Mouse (Mus musculus) E14TG2a.4 (cell line): ENCODE measurements around the gene Kynu.

Source experiments
- CTCF ChIP-seq: conservative IDR thresholded peaks from 2 replicates; pipeline ENCODE4 v1.5.1; 2014; ENCODE audit warnings: low read length
- NANOG ChIP-seq: IDR thresholded peaks from 2 replicates; pipeline ENCODE4 v1.6.1; 2014; ENCODE audit warnings: borderline replicate concordance, low read length, mixed read lengths
- POU5F1 ChIP-seq: IDR thresholded peaks from 2 replicates; pipeline ENCODE4 v1.6.1; 2014; ENCODE audit warnings: low read length, borderline replicate concordance

DNA sequence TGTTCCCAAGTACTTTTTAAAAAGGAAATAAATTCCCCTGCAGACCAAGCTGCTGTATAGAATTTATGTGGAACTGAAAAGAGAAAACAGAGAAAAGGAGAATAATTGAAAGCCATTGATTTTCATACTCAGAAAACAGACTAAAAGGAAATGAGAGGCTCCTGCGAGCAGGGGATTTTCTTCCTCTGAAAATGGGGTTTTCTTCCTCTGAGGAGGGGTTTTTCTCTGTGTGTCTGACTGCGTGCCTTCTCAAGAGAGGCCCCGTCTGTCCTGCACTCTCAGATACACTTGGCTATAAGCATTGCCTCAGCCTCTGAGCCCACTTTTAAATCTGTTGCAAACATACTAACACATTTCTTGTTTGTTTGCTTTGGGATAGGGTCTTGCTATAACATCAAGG lies 1.9 kb downstream of the Kynu start:
- TF ChIP-seq CTCF, result no peak
- TF ChIP-seq NANOG, result no peak
- TF ChIP-seq POU5F1, result no peak
